In genomic region chr2:103572354-103572753, GRCm38 (mm10) we compare ENCODE assay signal across 23 mouse cellular contexts. TPM values are rescaled to one million over a fixed set of nuclear protein-coding genes. Genes with fewer than 3 reads are reported as not detected.
DNase-seq lines count a peak whose midpoint lies in the region; ATAC-seq and TF ChIP-seq lines count a peak whose summit lies in the region.
"Had no signal": no experiment of that assay in that cellular context is flagged by ENCODE, and none has a peak within 500 bp of the region (broad histone marks: within the 10 kb centered on the region; RNA-seq: fewer than 3 reads in every experiment).

No protein-coding gene starts in this region.

- WGBS in forebrain, embryonic 11.5 days, result 23% methylated on average over 2 of the region's 2 CpGs
- WGBS in forebrain, postnatal 0 days, result 18% methylated on average over 2 of the region's 2 CpGs
- 38% methylated on average over 2 of the region's 2 CpGs for WGBS in kidney, adult 2 months
- 34% methylated on average over 2 of the region's 2 CpGs for WGBS in kidney, embryonic 16.5 days
- 53% methylated on average over 2 of the region's 2 CpGs for WGBS in liver, embryonic 13.5 days (ENCODE audit: insufficient replicate concordance)
- 69% methylated on average over 2 of the region's 2 CpGs for WGBS in midbrain, embryonic 16.5 days

- peaks cover 15% of the 10 kb centered on the region; the same call in 1 of the 2 replicates for H3K4me1 ChIP-seq in forebrain, embryonic 11.5 days (replicated peaks; ENCODE audit: control insufficient read depth, insufficient read depth, low read length)
- H3K4me1 ChIP-seq in forebrain, postnatal 0 days (ENCODE audit: insufficient read depth), result peaks cover 7% of the 10 kb centered on the region; the same call in 1 of the 2 replicates
- H3K4me1 ChIP-seq in kidney, adult 2 months (ENCODE audit: control insufficient read depth, insufficient read depth, low read length), result peaks cover 19% of the 10 kb centered on the region; the same call in 1 of the 2 replicates
- H3K4me1 ChIP-seq in kidney, embryonic 16.5 days (ENCODE audit: insufficient read depth, low read length), result peaks cover 30% of the 10 kb centered on the region
- H3K4me1 ChIP-seq in liver, embryonic 13.5 days (replicated peaks), result peaks cover 37% of the 10 kb centered on the region
- H3K4me1 ChIP-seq in midbrain, embryonic 16.5 days (ENCODE audit: control insufficient read depth, insufficient read depth, low read length), result peaks cover 12% of the 10 kb centered on the region; the same call in 1 of the 2 replicates

- peaks cover 4% of the 10 kb centered on the region; the same call in 1 of the 2 replicates for H3K27me3 ChIP-seq in forebrain, embryonic 11.5 days (ENCODE audit: control insufficient read depth, insufficient read depth, low read length)
- no peaks in the 10 kb centered on the region for H3K27me3 ChIP-seq in forebrain, postnatal 0 days (ENCODE audit: insufficient read depth, low read length)
- H3K27me3 ChIP-seq in kidney, adult 2 months (replicated peaks; ENCODE audit: control insufficient read depth, insufficient read depth, low read length), result no peaks in the 10 kb centered on the region
- H3K27me3 ChIP-seq in kidney, embryonic 16.5 days (ENCODE audit: insufficient read depth, low read length), result no peaks in the 10 kb centered on the region
- H3K27me3 ChIP-seq in liver, embryonic 13.5 days, result peaks cover 59% of the 10 kb centered on the region
- H3K27me3 ChIP-seq in midbrain, embryonic 16.5 days (ENCODE audit: control insufficient read depth, insufficient read depth, low read depth, low read length), result no peaks in the 10 kb centered on the region
- H3K27me3 ChIP-seq: heart, embryonic 12.5 days had no signal

- H3K9me3 ChIP-seq in forebrain, embryonic 11.5 days (ENCODE audit: control insufficient read depth, low read length), result no peaks in the 10 kb centered on the region
- H3K9me3 ChIP-seq in forebrain, postnatal 0 days (ENCODE audit: low read length), result no peaks in the 10 kb centered on the region
- H3K9me3 ChIP-seq in kidney, embryonic 16.5 days (ENCODE audit: low read length), result no peaks in the 10 kb centered on the region
- H3K9me3 ChIP-seq in liver, embryonic 13.5 days (replicated peaks), result no peaks in the 10 kb centered on the region
- H3K9me3 ChIP-seq in midbrain, embryonic 16.5 days (replicated peaks; ENCODE audit: control insufficient read depth, low read length, poor library complexity, severe bottlenecking), result no peaks in the 10 kb centered on the region
- H3K9me3 ChIP-seq: embryonic facial prominence, embryonic 13.5 days; heart, embryonic 12.5 days; lung, embryonic 15.5 days; neural tube, embryonic 12.5 days had no signal

- no peak overlapping the region; the same call in 1 of the 2 replicates for H3K27ac ChIP-seq in forebrain, embryonic 11.5 days (ENCODE audit: low read depth, low read length)
- H3K27ac ChIP-seq in forebrain, postnatal 0 days (ENCODE audit: low read depth, low read length), result no peak overlapping the region
- no peak overlapping the region for H3K27ac ChIP-seq in kidney, adult 2 months (ENCODE audit: insufficient read depth, low read depth, low read length)
- H3K27ac ChIP-seq in kidney, embryonic 16.5 days (ENCODE audit: low read length), result no peak overlapping the region; the same call in 1 of the 2 replicates
- H3K27ac ChIP-seq in liver, embryonic 13.5 days, result peak overlapping the region; percentile 30; the same call in 1 of the 2 replicates
- no peak overlapping the region for H3K27ac ChIP-seq in midbrain, embryonic 16.5 days (ENCODE audit: low read length)
- H3K27ac ChIP-seq: embryonic facial prominence, embryonic 13.5 days; lung, embryonic 15.5 days; neural tube, embryonic 12.5 days; stomach, postnatal 0 days had no signal

- no peak for TF ChIP-seq POLR2A in kidney, adult 2 months (IDR thresholded peaks at IDR 0.05; ENCODE audit: low read depth, low read length)
- TF ChIP-seq POLR2A in brain, embryonic 14.5 days (IDR thresholded peaks at IDR 0.05; ENCODE audit: borderline replicate concordance, extremely low read depth, insufficient read depth, insufficient read length, poor library complexity, severe bottlenecking), result no peak

- peak; percentile 60 for ATAC-seq in forebrain, embryonic 11.5 days (replicated peaks; ENCODE audit: low FRiP score)
- no peak for ATAC-seq in forebrain, postnatal 0 days
- ATAC-seq in kidney, embryonic 16.5 days (ENCODE audit: low FRiP score, low TSS enrichment), result no peak
- 0 out of 2 replicates have a peak, but pooled peaks have one; percentile 55 for ATAC-seq in liver, embryonic 13.5 days (ENCODE audit: low read depth)
- no peak for ATAC-seq in midbrain, embryonic 16.5 days

- H3K9ac ChIP-seq in forebrain, embryonic 11.5 days (ENCODE audit: low read length), result no peak overlapping the region
- no peak overlapping the region for H3K9ac ChIP-seq in forebrain, postnatal 0 days
- H3K9ac ChIP-seq in kidney, embryonic 16.5 days (replicated peaks; ENCODE audit: low read length), result no peak overlapping the region
- H3K9ac ChIP-seq in liver, embryonic 13.5 days, result 0 out of 2 replicates have a peak overlapping the region, but pooled peaks have one; percentile 7
- no peak overlapping the region for H3K9ac ChIP-seq in midbrain, embryonic 16.5 days (ENCODE audit: low read depth, low read length)
- H3K9ac ChIP-seq: embryonic facial prominence, embryonic 13.5 days; heart, embryonic 12.5 days; lung, embryonic 15.5 days; neural tube, embryonic 12.5 days had no signal

- TF ChIP-seq CTCF in forebrain, postnatal 0 days (IDR thresholded peaks at IDR 0.05; ENCODE audit: low read depth), result no peak
- no peak for TF ChIP-seq CTCF in kidney, adult 2 months (conservative IDR thresholded peaks at IDR 0.05; ENCODE audit: insufficient read depth, insufficient read length, low read depth, low read length)
- TF ChIP-seq CTCF in brain, embryonic 14.5 days (IDR thresholded peaks at IDR 0.05; ENCODE audit: borderline replicate concordance, extremely low read depth, insufficient read depth, insufficient read length), result no peak

- peak; percentile 58 for DNase-seq in forebrain, embryonic 11.5 days (ENCODE audit: low spot score)
- no peak for DNase-seq in forebrain, postnatal 0 days
- DNase-seq in kidney, adult 2 months, result peak; percentile 86
- DNase-seq in brain, embryonic 14.5 days (ENCODE audit: low read depth), result peak; percentile 85
- peak; percentile 21 for DNase-seq in liver, embryonic 13.5 days
- no peak for DNase-seq in urinary bladder, postnatal 4 days (ENCODE audit: low spot score in 2 of 2)
- DNase-seq: adrenal gland, postnatal 14 days; cerebellum, adult 8-10 months; cerebellum, postnatal 36 days; embryo, embryonic 11 days; gastrocnemius, postnatal 14 days; heart, postnatal 10 days; lung, postnatal 36 days; midbrain, embryonic 14.5 days; right cerebral cortex, postnatal 14 days; thymus, adult 2 months had no signal

- H3K4me3 ChIP-seq in forebrain, embryonic 11.5 days (ENCODE audit: low read depth, low read length), result no peak overlapping the region
- H3K4me3 ChIP-seq in forebrain, postnatal 0 days (ENCODE audit: low read depth, low read length), result no peak overlapping the region
- H3K4me3 ChIP-seq in kidney, adult 2 months (ENCODE audit: insufficient read depth, low read depth, low read length), result no peak overlapping the region
- H3K4me3 ChIP-seq in kidney, embryonic 16.5 days (ENCODE audit: low read length), result no peak overlapping the region
- no peak overlapping the region for H3K4me3 ChIP-seq in liver, embryonic 13.5 days (replicated peaks)
- H3K4me3 ChIP-seq in midbrain, embryonic 16.5 days (ENCODE audit: low read depth, low read length), result no peak overlapping the region
- H3K4me3 ChIP-seq: embryonic facial prominence, embryonic 13.5 days; heart, embryonic 12.5 days; lung, embryonic 15.5 days; neural tube, embryonic 12.5 days had no signal

- no peaks in the 10 kb centered on the region for H3K36me3 ChIP-seq in forebrain, embryonic 11.5 days (ENCODE audit: control insufficient read depth, insufficient read depth, low read length)
- no peaks in the 10 kb centered on the region for H3K36me3 ChIP-seq in forebrain, postnatal 0 days (ENCODE audit: insufficient read depth)
- no peaks in the 10 kb centered on the region for H3K36me3 ChIP-seq in kidney, adult 2 months (ENCODE audit: control insufficient read depth, insufficient read depth, low read length)
- H3K36me3 ChIP-seq in kidney, embryonic 16.5 days (ENCODE audit: insufficient read depth, low read length), result no peaks in the 10 kb centered on the region
- H3K36me3 ChIP-seq in liver, embryonic 13.5 days, result no peaks in the 10 kb centered on the region
- H3K36me3 ChIP-seq in midbrain, embryonic 16.5 days (ENCODE audit: control insufficient read depth, insufficient read depth, low read length), result no peaks in the 10 kb centered on the region
- H3K36me3 ChIP-seq: embryonic facial prominence, embryonic 13.5 days; heart, embryonic 12.5 days; lung, embryonic 15.5 days; neural tube, embryonic 12.5 days had no signal

- no peak overlapping the region for H3K4me2 ChIP-seq in forebrain, embryonic 11.5 days (ENCODE audit: low read depth, low read length, severe bottlenecking)
- no peak overlapping the region for H3K4me2 ChIP-seq in forebrain, postnatal 0 days (ENCODE audit: low read depth)
- no peak overlapping the region; the same call in 1 of the 2 replicates for H3K4me2 ChIP-seq in kidney, embryonic 16.5 days (replicated peaks; ENCODE audit: low read depth, low read length)
- H3K4me2 ChIP-seq in liver, embryonic 13.5 days, result peak overlapping the region; percentile 33
- no peak overlapping the region for H3K4me2 ChIP-seq in midbrain, embryonic 16.5 days (ENCODE audit: low read length)
- H3K4me2 ChIP-seq: embryonic facial prominence, embryonic 13.5 days; heart, embryonic 12.5 days; lung, embryonic 15.5 days; neural tube, embryonic 12.5 days had no signal

RNA-seq across cellular contexts. Expression of gene Abtb2, which starts 6.2 kb away (rescaled TPM):
- polyA plus RNA-seq in forebrain, embryonic 11.5 days (2014; fragmentation: Nextera tagmentation; extraction: Ambion mirVana), result 14.1 and 15.9 TPM in 2 replicates
- total RNA-seq in forebrain, postnatal 0 days (2014; rRNA removed), result 13.9 and 16.9 TPM in 2 replicates
- polyA plus RNA-seq in forebrain, postnatal 0 days (2015; fragmentation: Nextera tagmentation; extraction: Ambion mirVana), result 6.5 TPM in 2 replicates
- polyA plus RNA-seq in kidney, adult 2 months (2012; rRNA removed), result 11.6 and 12.0 TPM in 2 replicates
- 7.8 and 9.3 TPM in 2 replicates for polyA plus RNA-seq in kidney, embryonic 16.5 days (2015; fragmentation: Nextera tagmentation; extraction: Ambion mirVana)
- polyA plus RNA-seq in brain, embryonic 14.5 days (2012; rRNA removed), result 14.3 and 16.7 TPM in 2 replicates
- polyA plus RNA-seq in liver, embryonic 13.5 days (2015; fragmentation: Nextera tagmentation; extraction: Ambion mirVana), result 1.9 and 2.6 TPM in 2 replicates
- polyA plus RNA-seq in midbrain, embryonic 16.5 days (2015; fragmentation: Nextera tagmentation; extraction: Ambion mirVana), result 8.7 and 9.0 TPM in 2 replicates

Comparison
In these comparisons a context has a peak if more than half of its experiments do, and no peak if none do; other contexts are left out.
1. ATAC-seq: peak in forebrain, embryonic 11.5 days (single experiment) and liver, embryonic 13.5 days (single experiment); none in forebrain, postnatal 0 days (single experiment), kidney, embryonic 16.5 days (single experiment) and midbrain, embryonic 16.5 days (single experiment).
2. DNase-seq: peak in forebrain, embryonic 11.5 days (single experiment), kidney, adult 2 months (single experiment), brain, embryonic 14.5 days (single experiment) and liver, embryonic 13.5 days (single experiment); none in forebrain, postnatal 0 days (single experiment) and urinary bladder, postnatal 4 days (0 of 2).